Mouse (Mus musculus) small intestine, adult 2 months (tissue): ENCODE data around the gene Loxl3. TPM values are rescaled to one million over a fixed set of nuclear protein-coding genes. Genes with fewer than 3 reads are reported as not detected.
A peak's percentile ranks its signal among the peaks of the same experiment; 100 is the strongest.

Experiments used
- H3K27ac ChIP-seq: fragments of 200-500 bp; 2 replicates; pipeline ENCODE4 v1.5.1; 2012; ENCODE audit warnings: low read depth, low read length, control low read depth, inconsistent platforms; ENCODE audit not compliant: insufficient read depth
- H3K27me3 ChIP-seq: fragments of 200-500 bp; 2 replicates; pipeline ENCODE4 v1.6.1; 2012; ENCODE audit warnings: mild to moderate bottlenecking, moderate library complexity, low read length, inconsistent platforms; ENCODE audit not compliant: control insufficient read depth, insufficient read depth
- H3K36me3 ChIP-seq: fragments of 200-500 bp; 2 replicates; pipeline ENCODE4 v1.6.1; 2012; ENCODE audit warnings: mild to moderate bottlenecking, low read length, control low read depth, inconsistent platforms; ENCODE audit not compliant: control insufficient read depth, insufficient read depth
- H3K4me1 ChIP-seq: fragments of 200-500 bp; 2 replicates; pipeline ENCODE4 v1.6.1; 2012; ENCODE audit warnings: low read length, inconsistent platforms, mixed read lengths; ENCODE audit not compliant: control insufficient read depth, insufficient read depth, insufficient read length
- H3K4me3 ChIP-seq: fragments of 200-500 bp; 2 replicates; pipeline ENCODE4 v1.5.1; 2012; ENCODE audit warnings: low read depth, mild to moderate bottlenecking, control low read depth, inconsistent platforms, low read length, moderate library complexity
- CTCF ChIP-seq: fragments of 200-500 bp; IDR thresholded peaks from 2 replicates; pipeline ENCODE4 v1.5.1; 2012; ENCODE audit warnings: low read depth, mild to moderate bottlenecking, control low read depth, inconsistent platforms, low read length, moderate library complexity, mixed read lengths; ENCODE audit not compliant: insufficient replicate concordance, insufficient read length; ENCODE audit errors: extremely low read depth
- POLR2A ChIP-seq: fragments of 200-500 bp; IDR thresholded peaks from 2 replicates; pipeline ENCODE4 v1.6.1; 2012; ENCODE audit warnings: low read depth, mild to moderate bottlenecking, control low read depth, inconsistent platforms, low read length, moderate library complexity
- WGBS: fragments of 180-500 bp; shearing (Covaris S2); methylation state at CpG from one replicate; pipeline ENCODE4 v1.1.7; 2018; 5-methylcytosine and 5-hydroxymethylcytosine counted together
- polyA plus RNA-seq: library from polyadenylated mRNA; depleted of rRNA; stranded (reverse); fragments of >200 nt; gene quantifications from 2 replicates; pipeline ENCODE4 v1.2.3, GENCODE M21; 2012

Loxl3 gene
- polyA plus RNA-seq, 1 experiment, result 2.5 TPM

DNA sequence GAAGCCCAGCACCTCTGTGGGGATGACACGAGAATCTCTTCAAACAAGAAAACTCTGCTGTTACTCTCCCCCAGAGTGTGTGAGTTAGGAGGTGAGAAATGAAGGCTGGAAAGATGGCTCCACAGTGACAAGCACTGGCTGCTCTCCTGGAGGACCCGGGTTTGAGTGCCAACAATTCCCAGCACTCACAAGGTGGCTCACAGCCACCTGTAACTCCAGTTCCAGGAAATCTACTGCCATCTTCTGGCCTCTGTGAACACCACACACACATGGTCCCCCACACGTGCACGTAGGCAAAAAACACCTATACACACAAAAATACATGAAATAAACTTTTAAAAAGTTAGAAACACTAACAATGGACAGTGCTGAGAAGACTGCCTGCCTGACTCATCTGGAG, 35.6 kb upstream of the Loxl3 start:
- Histone ChIP-seq H3K4me1 (peaks cover 4% of the 10 kb centered on the region; the same call in 1 of the 2 replicates), H3K4me3 (no peak overlapping the region), H3K27ac (no peak overlapping the region), H3K27me3 (no peaks in the 10 kb centered on the region), H3K36me3 (no peaks in the 10 kb centered on the region)
- no peak for TF ChIP-seq POLR2A
- TF ChIP-seq CTCF, result peak; percentile 10; the same call in 1 of the 2 replicates
- WGBS, result 77% methylated on average over 4 of the region's 4 CpGs

DNA sequence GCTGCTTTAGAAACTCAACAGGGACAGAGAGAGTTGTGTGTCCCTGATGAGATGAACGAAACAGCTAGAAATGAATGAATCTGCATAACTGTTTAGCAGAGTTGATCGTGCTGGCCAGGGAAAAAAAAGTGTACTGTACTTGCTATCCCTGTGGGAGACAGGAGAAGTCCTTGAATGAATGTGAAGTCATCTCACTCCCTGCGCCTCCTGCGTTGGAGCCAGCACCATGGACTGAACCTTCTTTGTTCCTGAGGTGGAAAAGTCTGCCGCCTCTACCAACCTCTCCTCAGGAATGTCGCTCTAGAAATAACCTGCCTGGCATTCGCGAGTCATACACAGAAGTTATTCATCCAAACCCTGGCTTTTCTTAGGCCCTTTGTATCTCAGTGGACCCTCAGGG, 34.0 kb upstream of the Loxl3 start:
- no peak for TF ChIP-seq POLR2A
- no peak for TF ChIP-seq CTCF
- H3K27ac ChIP-seq, result no peak overlapping the region
- H3K36me3 ChIP-seq, result no peaks in the 10 kb centered on the region
- H3K4me1 ChIP-seq, result peaks cover 4% of the 10 kb centered on the region; the same call in 1 of the 2 replicates
- no peaks in the 10 kb centered on the region for H3K27me3 ChIP-seq
- H3K4me3 ChIP-seq, result no peak overlapping the region
- WGBS, result 68% methylated on average over 8 of the region's 8 CpGs

DNA sequence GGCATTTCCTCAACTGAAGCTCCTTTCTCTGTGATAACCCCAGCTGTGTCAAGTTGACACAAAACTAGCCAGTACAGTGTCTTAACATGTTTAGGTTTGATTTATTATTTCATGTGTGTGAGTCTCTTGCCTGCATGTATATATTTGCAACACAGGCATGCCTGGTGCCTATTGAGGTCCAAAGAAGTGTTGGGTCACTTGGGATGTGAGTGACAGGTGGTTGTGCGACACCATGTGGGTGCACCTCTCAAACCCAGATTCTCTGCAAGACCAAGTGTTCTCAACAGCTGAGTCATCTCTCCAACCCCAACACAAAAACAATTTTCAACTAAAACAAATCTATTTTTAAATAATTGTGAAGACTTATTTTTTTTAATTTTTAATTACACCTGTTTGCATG, 30.9 kb upstream of the Loxl3 start:
- H3K36me3 ChIP-seq, result no peaks in the 10 kb centered on the region

DNA sequence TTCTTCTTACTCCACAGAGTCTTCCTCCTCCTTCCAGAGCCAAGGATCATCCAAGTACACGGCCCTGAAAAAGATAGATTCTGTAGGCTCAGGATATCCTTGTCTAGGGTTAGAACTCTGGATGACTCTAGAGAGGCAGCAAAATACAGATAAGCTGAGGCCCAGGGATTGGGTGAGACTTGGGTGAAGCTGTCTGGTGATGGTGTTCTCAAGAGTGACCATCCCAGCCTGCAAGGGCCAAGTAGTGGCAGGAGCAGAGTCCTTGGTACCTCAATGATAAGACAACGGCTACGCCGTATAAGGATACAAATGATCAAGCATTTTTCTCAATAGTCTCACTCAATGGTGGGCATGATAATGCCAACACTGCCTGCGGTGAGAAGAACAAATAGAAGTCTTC, 30.1 kb upstream of the Loxl3 start:
- Histone ChIP-seq H3K27ac (no peak overlapping the region), H3K36me3 (no peaks in the 10 kb centered on the region), H3K27me3 (no peaks in the 10 kb centered on the region), H3K4me3 (no peak overlapping the region), H3K4me1 (no peaks in the 10 kb centered on the region)
- WGBS, result 82% methylated on average over 5 of the region's 5 CpGs
- no peak for TF ChIP-seq POLR2A
- TF ChIP-seq CTCF, result no peak

More for the DNA sequence above, 30.9 kb upstream of the Loxl3 start:
- Histone ChIP-seq H3K27me3 (no peaks in the 10 kb centered on the region), H3K4me1 (no peaks in the 10 kb centered on the region), H3K4me3 (no peak overlapping the region), H3K27ac (no peak overlapping the region)
- TF ChIP-seq CTCF, result no peak
- no peak for TF ChIP-seq POLR2A
- 87% methylated on average over 1 of the region's 1 CpGs for WGBS

DNA sequence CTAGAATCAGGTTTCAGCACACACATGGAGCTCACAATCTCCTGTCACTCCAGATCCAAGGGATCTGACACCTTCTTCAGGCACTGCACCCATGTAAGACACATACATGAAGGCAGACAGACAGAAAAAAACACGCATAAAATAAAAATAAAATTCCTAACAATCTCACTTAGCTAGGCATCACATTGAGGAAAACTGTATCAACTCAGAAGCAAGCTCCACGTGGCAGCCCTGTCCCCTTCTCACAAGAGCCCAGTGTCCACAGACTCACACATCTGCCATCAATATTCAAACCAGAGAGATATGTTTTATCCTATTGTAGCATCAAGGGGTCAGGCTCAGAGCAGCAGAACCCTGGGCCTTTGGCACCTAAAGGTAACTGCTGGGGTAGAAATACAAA, 29.7 kb upstream of the Loxl3 start:
- Histone ChIP-seq H3K27me3 (no peaks in the 10 kb centered on the region), H3K36me3 (no peaks in the 10 kb centered on the region), H3K4me1 (no peaks in the 10 kb centered on the region), H3K4me3 (no peak overlapping the region), H3K27ac (peak overlapping the region; percentile 37; the same call in 1 of the 2 replicates)
- whole genome bisulfite sequencing, result 82% methylated on average over 2 of the region's 2 CpGs
- TF ChIP-seq CTCF (no peak), POLR2A (no peak)

DNA sequence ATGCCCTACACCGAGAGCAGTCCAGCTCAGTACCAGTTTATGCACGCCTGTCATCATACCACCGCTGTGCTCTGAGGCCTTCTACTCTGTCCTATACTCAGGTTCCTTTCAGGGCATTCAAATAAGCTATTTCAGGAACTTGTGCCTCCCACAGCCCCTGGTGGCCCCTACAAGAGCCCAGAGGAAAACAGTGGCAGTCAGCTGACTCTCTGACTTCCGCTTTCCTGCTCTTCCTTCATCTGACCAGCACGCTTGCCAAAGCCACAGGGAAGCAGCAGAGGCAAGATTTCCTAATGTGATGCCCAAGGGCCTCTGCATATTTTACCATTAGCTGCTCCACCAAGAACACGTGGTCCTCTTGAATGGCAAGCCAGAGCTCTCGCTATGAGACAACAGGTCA, 29.1 kb upstream of the Loxl3 start:
- H3K4me3 ChIP-seq, result no peak overlapping the region
- peak overlapping the region; percentile 37 for H3K27ac ChIP-seq
- TF ChIP-seq CTCF (no peak), POLR2A (no peak)
- no peaks in the 10 kb centered on the region for H3K27me3 ChIP-seq
- H3K4me1 ChIP-seq, result no peaks in the 10 kb centered on the region
- 67% methylated on average over 7 of the region's 7 CpGs for WGBS
- H3K36me3 ChIP-seq, result no peaks in the 10 kb centered on the region

DNA sequence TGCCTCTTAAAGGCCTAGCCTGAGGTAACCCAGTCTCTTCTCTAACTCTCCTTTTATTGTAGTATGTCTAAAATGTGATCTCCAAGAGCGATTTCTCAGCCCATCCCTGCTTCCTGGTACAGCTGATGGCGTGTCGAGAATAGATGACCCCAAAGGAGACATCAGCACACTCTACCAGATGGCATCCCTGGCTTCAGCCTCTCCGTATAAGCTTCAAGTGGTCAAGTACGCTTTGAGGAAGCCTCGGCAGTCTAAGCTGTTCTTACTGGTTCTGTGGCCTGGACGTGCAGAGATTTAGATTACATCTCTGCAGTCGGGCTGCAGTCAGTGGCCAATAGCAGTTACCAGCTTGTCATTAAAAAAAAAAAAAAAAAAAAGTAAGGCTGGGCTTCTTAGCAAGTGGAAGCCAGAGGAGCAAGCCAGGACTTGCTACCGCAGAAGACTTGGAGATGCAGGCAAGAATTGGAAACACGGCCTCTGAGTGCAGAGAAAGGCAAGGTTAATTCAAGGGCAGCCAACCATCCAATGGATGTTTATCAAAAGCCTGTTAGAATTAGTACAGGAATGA, 28.4 kb upstream of the Loxl3 start:
- no peak overlapping the region for H3K4me3 ChIP-seq
- H3K27ac ChIP-seq, result peak overlapping the region; percentile 28
- 81% methylated on average over 10 of the region's 10 CpGs for WGBS
- H3K4me1 ChIP-seq, result no peaks in the 10 kb centered on the region
- H3K27me3 ChIP-seq, result no peaks in the 10 kb centered on the region
- H3K36me3 ChIP-seq, result no peaks in the 10 kb centered on the region
- TF ChIP-seq POLR2A, result no peak
- no peak for TF ChIP-seq CTCF

DNA sequence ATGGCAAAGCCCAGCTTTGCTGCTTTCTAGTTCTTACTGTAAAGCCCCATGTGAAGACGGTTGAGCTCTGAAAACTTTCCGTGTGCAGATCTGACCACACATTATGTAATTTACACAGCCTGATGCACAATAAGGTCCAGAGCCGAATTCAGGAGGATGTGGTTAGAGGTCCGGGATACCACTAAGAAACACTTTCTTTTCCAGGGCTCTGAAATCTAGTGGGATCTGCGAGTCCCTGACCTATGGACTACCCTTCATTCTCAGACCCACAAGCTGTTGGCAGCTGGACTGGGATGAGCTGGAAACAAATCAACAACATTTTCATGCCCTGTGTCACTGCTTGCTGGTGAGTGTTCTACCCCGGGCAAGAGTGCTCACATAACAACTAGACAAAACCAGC, 27.9 kb upstream of the Loxl3 start:
- Histone ChIP-seq H3K4me1 (no peaks in the 10 kb centered on the region), H3K27me3 (no peaks in the 10 kb centered on the region), H3K36me3 (no peaks in the 10 kb centered on the region), H3K4me3 (no peak overlapping the region), H3K27ac (no peak overlapping the region)
- TF ChIP-seq CTCF (no peak), POLR2A (no peak)
- WGBS, result 72% methylated on average over 6 of the region's 6 CpGs
